Mouse (Mus musculus): ENCODE measurements around the gene Mapk10. TPM values are rescaled to one million over a fixed set of nuclear protein-coding genes. Genes with fewer than 3 reads are reported as not detected.

The Mapk10 gene
- polyA plus RNA-seq (2014; fragmentation: Nextera tagmentation; extraction: Ambion mirVana): 2.0 and 4.1 TPM in 2 replicates

GRCm38 (mm10) chr5:103211101-103211848 lies at the start of gene Mapk10:
Gene Mapk10 (minus strand): TSS chr5:103211334.
- 16% methylated on average over 15 of the region's 16 CpGs for whole genome bisulfite sequencing
- no peak within 1 kb of the TSS for H3K27ac ChIP-seq (replicated peaks in 1 of 2; ENCODE audit: control insufficient read depth in 1 of 2, insufficient read depth in 1 of 2, low read depth in 2 of 2, low read length in 2 of 2)

GRCm38 (mm10) chr5:103256144-103256543 lies 45.0 kb upstream of the Mapk10 start:
- Histone ChIP-seq H3K4me1 (ENCODE audit: control insufficient read depth in 2 of 2, insufficient read depth in 2 of 2, low read length in 2 of 2) (no peaks in the 10 kb centered on the region), H3K27me3 (ENCODE audit: control insufficient read depth, insufficient read depth, low read length) (no peaks in the 10 kb centered on the region), H3K36me3 (ENCODE audit: control insufficient read depth, insufficient read depth, low read length) (no peaks in the 10 kb centered on the region), H3K9me3 (ENCODE audit: control insufficient read depth, low read length) (no peaks in the 10 kb centered on the region), H3K4me3 (ENCODE audit: control insufficient read depth in 1 of 2, insufficient read depth in 1 of 2, low read depth in 1 of 2, low read length in 2 of 2) (no peak overlapping the region), H3K4me2 (ENCODE audit: low read length) (no peak overlapping the region), H3K27ac (replicated peaks in 1 of 2; ENCODE audit: control insufficient read depth in 1 of 2, insufficient read depth in 1 of 2, low read depth in 2 of 2, low read length in 2 of 2) (no peak overlapping the region), H3K9ac (ENCODE audit: low read length) (no peak overlapping the region)
- ATAC-seq (ENCODE audit: insufficient number of reproducible peaks, insufficient read depth, low FRiP score, low read depth): no peak
- 78% methylated on average over 5 of the region's 5 CpGs for WGBS

More at GRCm38 (mm10) chr5:103211101-103211848, at the start of gene Mapk10:
- Histone ChIP-seq H3K4me1 (ENCODE audit: control insufficient read depth in 2 of 2, insufficient read depth in 2 of 2, low read length in 2 of 2) (peaks cover 0 to 3% of the 10 kb centered on the region in 2 experiments; a peak in 2 of 4 replicates), H3K27me3 (ENCODE audit: control insufficient read depth, insufficient read depth, low read length) (no peaks in the 10 kb centered on the region), H3K4me3 (ENCODE audit: control insufficient read depth in 1 of 2, insufficient read depth in 1 of 2, low read depth in 1 of 2, low read length in 2 of 2) (peak within 1 kb of the TSS in 1 of 2 experiments; percentile 22; a peak in 2 of 4 replicates), H3K9me3 (ENCODE audit: control insufficient read depth, low read length) (no peaks in the 10 kb centered on the region), H3K9ac (ENCODE audit: low read length) (no peak within 1 kb of the TSS), H3K4me2 (ENCODE audit: low read length) (peak within 1 kb of the TSS; percentile 61), H3K36me3 (ENCODE audit: control insufficient read depth, insufficient read depth, low read length) (no peaks in the 10 kb centered on the region)
- peak; percentile 76 for ATAC-seq (ENCODE audit: insufficient number of reproducible peaks, insufficient read depth, low FRiP score, low read depth)

- Histone ChIP-seq H3K27ac (replicated peaks in 1 of 2; ENCODE audit: control insufficient read depth in 1 of 2, insufficient read depth in 1 of 2, low read depth in 2 of 2, low read length in 2 of 2) (no peak overlapping the region), H3K9me3 (ENCODE audit: control insufficient read depth, low read length) (no peaks in the 10 kb centered on the region), H3K36me3 (ENCODE audit: control insufficient read depth, insufficient read depth, low read length) (no peaks in the 10 kb centered on the region), H3K9ac (ENCODE audit: low read length) (no peak overlapping the region), H3K4me2 (ENCODE audit: low read length) (no peak overlapping the region), H3K27me3 (ENCODE audit: control insufficient read depth, insufficient read depth, low read length) (no peaks in the 10 kb centered on the region), H3K4me3 (ENCODE audit: control insufficient read depth in 1 of 2, insufficient read depth in 1 of 2, low read depth in 1 of 2, low read length in 2 of 2) (no peak overlapping the region), H3K4me1 (ENCODE audit: control insufficient read depth in 2 of 2, insufficient read depth in 2 of 2, low read length in 2 of 2) (no peaks in the 10 kb centered on the region)
- 61% methylated on average over 1 of the region's 1 CpGs for whole genome bisulfite sequencing
- ATAC-seq (ENCODE audit: insufficient number of reproducible peaks, insufficient read depth, low FRiP score, low read depth): no peak
These were observed 31.3 kb upstream of the Mapk10 start for GRCm38 (mm10) chr5:103242430-103242829.

- H3K4me3 ChIP-seq (ENCODE audit: control insufficient read depth in 1 of 2, insufficient read depth in 1 of 2, low read depth in 1 of 2, low read length in 2 of 2): no peak overlapping the region
- no peak for ATAC-seq (ENCODE audit: insufficient number of reproducible peaks, insufficient read depth, low FRiP score, low read depth)
- H3K9ac ChIP-seq (ENCODE audit: low read length): no peak overlapping the region
- no peaks in the 10 kb centered on the region for H3K9me3 ChIP-seq (ENCODE audit: control insufficient read depth, low read length)
- 74% methylated on average over 4 of the region's 4 CpGs for WGBS
- H3K4me2 ChIP-seq (ENCODE audit: low read length): no peak overlapping the region
- no peaks in the 10 kb centered on the region for H3K36me3 ChIP-seq (ENCODE audit: control insufficient read depth, insufficient read depth, low read length)
- no peaks in the 10 kb centered on the region for H3K27me3 ChIP-seq (ENCODE audit: control insufficient read depth, insufficient read depth, low read length)
- H3K27ac ChIP-seq (replicated peaks in 1 of 2; ENCODE audit: control insufficient read depth in 1 of 2, insufficient read depth in 1 of 2, low read depth in 2 of 2, low read length in 2 of 2): no peak overlapping the region
- no peaks in the 10 kb centered on the region for H3K4me1 ChIP-seq (ENCODE audit: control insufficient read depth in 2 of 2, insufficient read depth in 2 of 2, low read length in 2 of 2)
These were observed 20.7 kb upstream of the Mapk10 start for GRCm38 (mm10) chr5:103231822-103232221.

GRCm38 (mm10) chr5:103230334-103230733 lies 19.2 kb upstream of the Mapk10 start:
- no peaks in the 10 kb centered on the region for H3K27me3 ChIP-seq (ENCODE audit: control insufficient read depth, insufficient read depth, low read length)
- no peak overlapping the region for H3K4me2 ChIP-seq (ENCODE audit: low read length)
- 86% methylated on average over 5 of the region's 5 CpGs for WGBS
- no peak overlapping the region for H3K4me3 ChIP-seq (ENCODE audit: control insufficient read depth in 1 of 2, insufficient read depth in 1 of 2, low read depth in 1 of 2, low read length in 2 of 2)
- H3K27ac ChIP-seq (replicated peaks in 1 of 2; ENCODE audit: control insufficient read depth in 1 of 2, insufficient read depth in 1 of 2, low read depth in 2 of 2, low read length in 2 of 2): no peak overlapping the region
- no peaks in the 10 kb centered on the region for H3K4me1 ChIP-seq (ENCODE audit: control insufficient read depth in 2 of 2, insufficient read depth in 2 of 2, low read length in 2 of 2)
- ATAC-seq (ENCODE audit: insufficient number of reproducible peaks, insufficient read depth, low FRiP score, low read depth): no peak
- H3K36me3 ChIP-seq (ENCODE audit: control insufficient read depth, insufficient read depth, low read length): no peaks in the 10 kb centered on the region
- H3K9me3 ChIP-seq (ENCODE audit: control insufficient read depth, low read length): no peaks in the 10 kb centered on the region
- H3K9ac ChIP-seq (ENCODE audit: low read length): no peak overlapping the region

- H3K36me3 ChIP-seq (ENCODE audit: control insufficient read depth, insufficient read depth, low read length): no peaks in the 10 kb centered on the region
- H3K27ac ChIP-seq (replicated peaks in 1 of 2; ENCODE audit: control insufficient read depth in 1 of 2, insufficient read depth in 1 of 2, low read depth in 2 of 2, low read length in 2 of 2): no peak overlapping the region
- H3K27me3 ChIP-seq (ENCODE audit: control insufficient read depth, insufficient read depth, low read length): no peaks in the 10 kb centered on the region
- H3K4me1 ChIP-seq (ENCODE audit: control insufficient read depth in 2 of 2, insufficient read depth in 2 of 2, low read length in 2 of 2): no peaks in the 10 kb centered on the region
- H3K4me3 ChIP-seq (ENCODE audit: control insufficient read depth in 1 of 2, insufficient read depth in 1 of 2, low read depth in 1 of 2, low read length in 2 of 2): no peak overlapping the region
- no peaks in the 10 kb centered on the region for H3K9me3 ChIP-seq (ENCODE audit: control insufficient read depth, low read length)
- WGBS: 59% methylated on average over 3 of the region's 3 CpGs
- no peak overlapping the region for H3K4me2 ChIP-seq (ENCODE audit: low read length)
- H3K9ac ChIP-seq (ENCODE audit: low read length): no peak overlapping the region
- ATAC-seq (ENCODE audit: insufficient number of reproducible peaks, insufficient read depth, low FRiP score, low read depth): no peak
These were observed 18.2 kb upstream of the Mapk10 start for GRCm38 (mm10) chr5:103229321-103229720.

- 10% methylated on average over 2 of the region's 2 CpGs for WGBS
- no peaks in the 10 kb centered on the region for H3K9me3 ChIP-seq (ENCODE audit: control insufficient read depth, low read length)
- no peaks in the 10 kb centered on the region for H3K36me3 ChIP-seq (ENCODE audit: control insufficient read depth, insufficient read depth, low read length)
- H3K9ac ChIP-seq (ENCODE audit: low read length): no peak overlapping the region
- no peak for ATAC-seq (ENCODE audit: insufficient number of reproducible peaks, insufficient read depth, low FRiP score, low read depth)
- no peak overlapping the region for H3K4me3 ChIP-seq (ENCODE audit: control insufficient read depth in 1 of 2, insufficient read depth in 1 of 2, low read depth in 1 of 2, low read length in 2 of 2)
- H3K4me1 ChIP-seq (ENCODE audit: control insufficient read depth in 2 of 2, insufficient read depth in 2 of 2, low read length in 2 of 2): 0 out of 4 replicates have a peak, but pooled peaks cover 0 to 3% of the 10 kb centered on the region in 2 experiments
- H3K27me3 ChIP-seq (ENCODE audit: control insufficient read depth, insufficient read depth, low read length): no peaks in the 10 kb centered on the region
- H3K4me2 ChIP-seq (ENCODE audit: low read length): no peak overlapping the region
- no peak overlapping the region for H3K27ac ChIP-seq (replicated peaks in 1 of 2; ENCODE audit: control insufficient read depth in 1 of 2, insufficient read depth in 1 of 2, low read depth in 2 of 2, low read length in 2 of 2)
These were observed 10.9 kb upstream of the Mapk10 start for GRCm38 (mm10) chr5:103221997-103222396.
